Mouse (Mus musculus) kidney, postnatal 36 days (tissue): ENCODE results near the gene Bag5.

Experiments used
- DNase-seq, 2 experiments: peaks; one replicate each; pipeline ENCODE4 v3.0.0; 2021 to 2022; ENCODE audit warnings: mixed read lengths in 2 of 2

Gene Bag5

DNA sequence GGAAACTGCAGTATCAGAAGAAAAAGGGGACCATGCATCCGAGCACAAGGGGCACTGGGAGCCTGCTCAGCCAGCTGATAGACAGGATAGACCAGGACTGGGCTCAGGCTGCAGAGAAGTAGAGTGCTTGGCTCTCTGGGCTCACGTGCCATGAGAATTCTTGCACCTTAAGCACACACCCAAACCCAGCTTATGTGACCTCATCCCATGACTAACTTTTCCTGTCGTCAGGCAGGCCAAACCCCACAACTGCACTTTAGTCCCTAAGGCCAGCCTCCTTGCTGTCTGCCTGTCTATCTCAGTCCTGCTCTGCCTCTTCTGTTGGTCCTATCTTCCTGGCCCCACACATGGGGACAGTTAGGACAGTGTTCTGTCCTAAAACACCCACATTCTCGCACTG, 15.3 kb downstream of the Bag5 start:
- DNase-seq, result no peak

DNA sequence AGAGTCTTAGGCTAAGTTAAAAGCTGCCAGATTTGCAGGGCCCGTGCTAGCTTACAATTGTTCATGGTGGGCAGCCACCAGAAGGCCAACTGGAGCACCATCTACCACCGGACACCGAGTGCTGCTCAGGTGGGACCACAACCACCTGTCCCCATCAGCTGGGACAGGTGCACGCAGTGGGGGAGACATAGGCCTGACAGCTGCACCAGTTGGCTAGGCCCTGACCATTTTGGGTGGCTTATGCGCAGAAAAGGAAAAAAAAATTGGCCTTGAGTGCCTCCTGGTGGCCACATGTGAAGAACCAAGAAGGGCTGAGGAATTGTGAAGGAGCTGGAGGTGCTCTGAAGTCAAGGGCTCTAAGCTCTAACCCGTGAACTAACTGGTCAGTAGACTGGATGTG, 16.8 kb downstream of the Bag5 start:
- peak; percentile 76 to 87 for DNase-seq

DNA sequence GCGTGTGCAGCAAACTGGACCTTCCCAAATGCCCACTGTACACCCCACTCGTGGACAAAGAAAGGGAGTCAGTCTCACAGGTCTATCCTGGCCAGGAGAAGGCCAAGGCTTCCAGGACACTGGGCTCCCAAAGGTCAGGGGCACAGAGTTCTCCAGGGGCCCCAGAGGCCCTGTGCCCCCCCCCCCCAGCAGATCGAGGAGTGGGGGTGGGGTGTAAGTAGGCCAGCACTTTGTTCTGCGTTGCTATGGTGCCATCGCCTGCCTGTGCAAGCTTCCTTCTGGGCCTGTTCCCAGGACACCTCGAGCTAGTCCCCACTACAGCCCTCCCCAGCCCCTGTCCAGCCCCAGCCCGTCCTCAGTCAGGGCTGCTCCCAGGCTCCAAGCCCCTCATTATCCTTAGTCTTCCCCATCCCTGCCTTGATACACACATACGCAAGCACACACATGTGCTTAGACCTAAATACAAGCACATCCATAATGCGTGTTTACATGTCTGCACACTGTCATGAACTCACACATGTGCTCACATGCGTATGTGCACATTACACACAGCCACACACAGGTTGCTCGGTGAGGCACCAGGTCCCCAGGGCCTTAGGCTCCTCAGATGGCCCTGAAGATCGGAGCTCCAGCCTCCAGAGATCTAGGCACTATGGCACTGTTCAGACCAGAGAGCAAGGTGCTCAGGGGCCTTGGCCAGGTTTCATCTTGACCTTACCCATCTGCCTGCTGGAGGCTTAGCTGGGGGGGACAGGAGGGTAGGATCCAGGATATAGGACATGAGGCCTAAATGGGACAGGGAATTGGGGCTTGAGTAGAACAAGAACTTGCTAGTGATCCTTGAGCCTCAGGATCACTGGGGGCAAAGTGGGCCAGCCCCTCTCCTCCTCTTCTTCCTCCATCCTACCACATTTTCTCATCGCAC, 17.9 kb downstream of the Bag5 start:
- DNase-seq, result no peak

DNA sequence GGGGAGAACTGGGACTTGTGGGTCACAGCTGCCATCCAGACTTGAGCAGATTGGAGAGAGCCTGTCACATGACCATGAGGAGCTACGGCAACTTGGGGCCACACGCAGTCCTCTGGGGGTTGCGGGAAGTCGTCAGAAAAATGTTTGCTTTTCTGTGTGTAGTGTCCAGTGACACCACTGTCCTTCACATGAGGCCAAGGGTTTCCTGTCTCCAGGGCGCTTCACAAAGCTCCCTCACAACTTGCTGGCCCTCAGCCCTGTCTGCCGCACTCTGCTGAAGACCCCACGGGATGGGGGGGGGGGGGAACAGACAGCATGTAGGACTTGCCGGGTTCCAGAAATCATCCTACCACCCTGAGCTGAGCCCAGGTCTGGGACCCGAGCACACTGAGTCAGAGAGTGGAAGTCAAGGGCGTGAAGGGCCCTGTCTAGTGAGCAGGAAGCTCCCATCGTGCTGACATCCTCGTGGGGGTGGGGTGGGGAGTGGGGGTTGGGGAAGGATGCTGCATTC, 18.7 kb downstream of the Bag5 start:
- DNase-seq, result no peak

DNA sequence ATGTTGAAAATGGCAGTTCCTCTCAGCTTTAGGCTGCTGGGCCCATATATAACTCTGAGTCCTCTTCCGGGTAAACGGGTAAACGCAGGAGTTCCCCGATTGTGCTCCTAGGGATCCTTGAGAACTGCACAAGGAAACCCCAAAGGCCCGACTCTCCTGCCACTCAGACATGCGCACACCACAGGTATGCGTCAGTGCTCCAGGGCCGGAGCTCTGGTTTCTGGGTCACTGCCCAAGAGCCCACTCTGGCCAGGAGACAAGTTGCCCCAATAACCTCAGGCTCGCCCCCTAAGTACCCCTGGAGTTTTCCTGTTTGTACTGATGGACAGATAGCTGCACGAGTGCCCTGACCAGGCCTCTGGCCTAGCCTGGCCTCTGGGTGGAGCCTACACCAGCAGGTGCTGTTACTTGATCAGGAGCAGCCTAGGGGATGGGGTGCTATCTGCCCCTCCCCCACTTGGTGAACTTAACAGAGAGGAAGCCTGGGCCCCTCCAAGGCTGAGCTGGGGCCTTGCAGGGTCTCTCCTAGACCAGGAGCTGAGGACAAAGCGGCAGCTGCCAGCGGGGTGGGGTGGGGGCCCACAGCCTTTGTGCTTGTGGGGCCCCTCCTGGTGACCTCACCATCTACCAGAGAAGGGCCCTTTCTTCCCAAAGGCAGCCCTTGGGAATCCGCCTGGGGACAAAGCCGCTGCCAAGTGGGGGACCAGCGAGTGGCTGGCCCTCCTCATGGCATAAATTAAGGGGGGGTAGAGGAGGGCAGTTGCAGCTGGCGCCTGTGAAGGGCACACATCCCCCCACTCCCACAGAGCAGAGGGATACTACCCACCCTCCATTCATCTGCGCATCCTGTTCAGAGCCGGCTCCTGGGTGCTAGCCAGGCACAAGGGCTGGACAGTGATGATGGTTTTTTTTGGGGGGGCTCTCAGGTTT, 19.5 kb downstream of the Bag5 start:
- peak in 1 of 2 experiments; percentile 42 for DNase-seq

DNA sequence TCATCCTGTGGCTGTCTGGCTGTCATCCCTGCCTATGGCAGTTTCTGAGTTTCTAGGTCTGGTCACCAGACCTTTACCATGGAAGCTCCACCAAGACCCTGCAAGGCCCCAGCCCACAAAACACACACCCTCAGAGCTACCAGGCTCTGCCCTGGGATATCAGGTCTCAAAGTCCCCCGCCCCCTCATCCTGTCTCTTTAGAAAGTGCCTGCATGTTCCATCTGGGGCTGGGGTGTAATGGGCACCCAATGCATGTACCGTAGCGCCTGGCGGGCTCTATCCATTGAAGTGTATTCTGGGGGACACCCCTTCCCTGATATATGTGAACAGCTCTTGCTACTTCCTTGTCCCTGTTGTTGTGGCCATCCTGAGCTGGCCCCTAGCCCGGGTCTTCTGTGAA, 20.2 kb downstream of the Bag5 start:
- no peak for DNase-seq

DNA sequence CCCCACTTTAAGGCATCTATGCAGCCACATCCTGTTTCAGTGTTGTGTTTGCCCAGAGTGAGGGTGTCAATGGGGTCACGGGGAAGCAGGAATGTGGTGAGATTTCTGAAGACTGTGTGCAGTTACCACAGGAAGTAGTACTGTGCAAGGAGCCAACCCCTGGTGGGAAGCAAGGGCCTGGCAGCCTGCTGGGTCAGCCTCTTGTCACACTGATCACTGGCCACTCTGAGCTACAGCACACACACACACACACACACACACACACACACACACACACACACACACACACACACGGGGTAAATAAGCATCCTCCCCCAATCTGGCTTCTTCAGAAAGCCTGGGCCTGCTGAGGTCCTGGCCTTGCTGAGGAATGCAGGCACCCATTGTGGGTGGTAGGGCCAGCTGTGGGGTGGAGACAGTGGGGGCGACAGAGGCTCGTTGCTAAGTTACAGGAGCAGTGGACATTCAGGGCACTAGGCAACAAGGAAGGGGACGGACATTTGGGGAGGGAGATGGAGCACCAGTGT, 21.6 kb downstream of the Bag5 start:
- peak in 1 of 2 experiments; percentile 37 for DNase-seq

DNA sequence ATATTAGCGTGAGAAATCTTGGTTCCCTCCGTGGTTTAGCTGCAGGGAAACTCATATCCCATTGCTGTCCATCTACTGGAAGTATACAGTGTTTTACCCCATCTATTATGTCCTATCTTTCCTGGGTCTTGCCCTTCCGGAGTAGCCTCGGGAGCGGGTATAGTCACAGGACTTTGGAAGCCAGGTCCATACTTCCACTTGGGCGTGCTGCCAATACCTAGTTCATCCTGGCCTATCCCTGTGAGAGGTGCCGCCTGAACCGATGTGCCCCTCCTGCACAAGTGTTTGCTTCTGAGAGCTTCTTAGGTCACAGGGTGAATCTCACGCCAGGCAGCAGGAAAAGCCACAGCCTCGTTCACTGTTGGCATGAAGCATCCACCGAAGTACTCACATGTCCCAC, 23.6 kb downstream of the Bag5 start:
- peak; percentile 83 to 87 for DNase-seq

DNA sequence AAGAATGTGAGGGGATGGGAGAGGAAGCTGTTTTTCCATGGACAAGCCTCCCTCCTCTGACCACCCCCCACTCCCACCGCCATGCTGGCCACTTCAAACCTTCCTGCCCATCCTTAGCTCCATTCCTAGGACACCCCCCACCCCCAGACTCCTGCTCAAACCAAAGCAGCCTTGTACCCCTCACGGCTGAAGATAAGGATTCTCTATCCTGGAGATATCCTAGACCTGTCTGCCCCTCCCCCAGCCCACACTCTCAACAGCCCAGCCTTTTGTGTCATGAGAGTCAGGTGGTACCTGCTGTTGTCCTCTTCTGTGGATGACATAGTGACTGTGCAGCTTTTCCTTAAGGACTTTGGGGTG, 25.0 kb downstream of the Bag5 start:
- peak in 1 of 2 experiments; percentile 49 for DNase-seq

DNA sequence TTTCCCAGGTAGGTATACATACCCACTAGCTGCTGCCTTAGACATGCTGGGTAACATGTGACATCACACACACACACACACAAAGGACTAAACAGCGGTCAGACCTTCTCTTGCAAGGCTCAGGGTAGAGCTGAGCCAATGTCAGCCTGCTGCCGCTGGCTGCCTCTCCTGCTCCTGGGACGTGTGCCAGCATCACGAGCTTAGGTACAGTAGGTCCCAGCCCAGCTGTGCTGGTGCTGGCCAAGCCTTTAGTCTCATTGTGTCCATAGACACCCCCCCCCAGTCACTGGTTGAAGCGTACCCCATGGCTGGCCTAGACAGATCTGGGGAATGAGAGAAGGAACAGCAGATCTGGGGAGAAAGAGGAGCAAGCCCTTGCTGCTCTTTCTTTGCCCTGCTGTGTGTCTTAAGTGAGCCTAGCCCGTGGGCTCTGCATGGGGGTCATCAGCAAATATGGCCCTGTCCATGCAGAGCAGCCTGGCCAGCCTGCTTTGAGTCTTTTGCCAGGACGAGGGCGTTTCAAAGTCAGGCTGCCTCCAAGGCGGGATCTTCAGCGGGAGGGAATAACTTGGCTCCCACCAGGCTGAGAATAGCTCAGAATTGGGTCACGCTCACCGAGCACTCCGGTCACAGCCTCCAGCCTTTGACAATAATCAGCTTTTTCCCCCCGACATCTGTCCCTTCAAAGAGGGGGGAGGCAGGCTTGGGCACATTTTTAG, 25.5 kb downstream of the Bag5 start:
- DNase-seq, result peak; percentile 95

DNA sequence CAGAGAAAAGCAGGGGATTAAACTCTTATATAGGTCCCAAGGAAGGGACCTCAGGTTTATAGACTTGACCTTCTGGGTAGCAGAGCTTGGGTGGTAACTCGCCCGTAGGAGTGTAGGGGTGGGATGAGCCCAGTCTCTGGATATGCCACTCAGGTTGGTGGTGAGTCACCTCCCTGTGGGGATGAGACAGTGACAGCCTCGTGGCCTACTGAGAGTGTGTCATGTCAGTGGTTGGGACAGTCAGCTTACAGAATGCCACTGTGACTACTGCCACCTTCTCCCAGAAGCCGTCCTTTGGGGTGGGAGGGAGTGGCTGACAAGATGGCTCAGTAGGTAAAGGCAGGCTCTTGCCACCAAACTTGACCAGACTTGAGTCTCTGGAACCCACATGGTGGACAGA, 26.7 kb downstream of the Bag5 start:
- DNase-seq, result no peak

DNA sequence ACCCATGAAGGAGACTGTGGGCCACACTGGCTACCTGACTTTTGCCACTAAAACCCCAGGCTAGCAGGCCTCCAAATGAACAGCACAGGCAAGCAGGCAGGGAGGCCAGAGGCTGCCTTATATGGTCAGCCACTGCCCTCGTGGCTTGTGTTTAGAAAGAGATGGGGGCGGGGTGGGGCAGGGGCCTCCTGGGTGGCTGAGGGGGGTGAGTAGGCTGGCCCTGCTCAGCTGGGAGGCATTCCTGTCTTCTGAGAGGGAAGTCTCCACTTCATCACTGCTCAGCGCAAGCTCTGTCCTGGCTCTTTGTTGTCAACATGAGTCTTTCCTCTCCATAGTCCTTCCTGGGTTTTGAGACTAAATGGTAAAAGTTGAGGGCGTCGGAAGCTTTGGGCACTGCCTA, 30.3 kb downstream of the Bag5 start:
- no peak for DNase-seq

DNA sequence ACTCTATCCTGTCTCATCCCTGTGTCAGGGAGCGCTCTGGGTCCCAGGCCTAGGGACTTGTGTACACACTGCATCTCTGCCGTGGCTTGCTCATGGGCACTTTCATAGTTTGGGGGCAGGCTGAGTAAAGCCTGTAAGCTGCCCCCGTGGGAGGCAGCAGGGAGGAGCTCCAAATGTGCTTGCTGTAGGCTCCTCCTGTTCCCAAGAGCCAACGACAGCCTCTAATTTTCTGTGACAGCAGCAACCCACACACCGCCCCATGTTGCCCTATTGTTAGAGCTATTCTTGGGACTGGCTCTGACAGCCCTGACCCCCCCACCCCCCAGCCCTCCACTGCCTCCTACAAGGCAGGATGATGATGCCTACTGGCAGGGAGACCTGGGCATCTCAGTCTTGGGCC, 31.1 kb downstream of the Bag5 start:
- DNase-seq, result no peak

DNA sequence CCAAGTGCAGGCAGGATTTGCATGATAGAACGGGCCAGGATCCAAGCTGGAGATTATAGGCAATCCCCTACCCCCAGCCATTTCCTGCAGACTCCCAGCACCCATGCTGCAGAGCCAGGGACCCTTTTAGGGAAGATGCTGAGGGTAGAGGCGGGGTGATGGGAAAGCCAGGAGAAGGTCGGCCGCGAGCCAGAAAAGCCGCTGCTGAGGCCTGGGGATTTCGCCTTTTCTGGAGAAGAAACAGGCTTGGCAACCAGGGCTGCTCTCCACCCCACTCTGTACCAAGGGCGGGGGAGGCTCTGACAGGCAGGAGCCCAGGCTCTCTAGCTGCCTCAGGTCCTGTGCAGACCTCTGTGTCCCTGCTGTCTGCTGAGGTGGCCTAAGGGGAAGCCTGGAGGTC, 31.8 kb downstream of the Bag5 start:
- no peak for DNase-seq

DNA sequence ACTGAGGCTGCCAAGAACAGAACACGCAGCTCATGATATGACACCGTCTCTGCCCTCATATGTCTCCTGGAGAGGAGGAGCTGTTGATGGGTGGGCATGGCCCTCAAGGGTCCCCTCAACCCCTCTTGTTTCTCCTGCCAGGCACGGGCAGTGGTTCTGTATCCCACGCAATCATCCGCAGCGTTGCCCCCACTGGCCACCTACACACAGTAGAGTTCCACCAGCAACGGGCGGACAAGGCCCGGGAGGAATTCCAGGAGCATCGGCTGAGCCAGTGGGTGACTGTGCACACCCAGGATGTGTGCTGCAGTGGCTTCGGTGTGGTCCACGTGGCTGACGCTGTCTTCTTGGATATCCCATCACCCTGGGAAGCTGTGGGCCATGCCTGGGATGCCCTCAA, 32.4 kb downstream of the Bag5 start:
- no peak for DNase-seq

DNA sequence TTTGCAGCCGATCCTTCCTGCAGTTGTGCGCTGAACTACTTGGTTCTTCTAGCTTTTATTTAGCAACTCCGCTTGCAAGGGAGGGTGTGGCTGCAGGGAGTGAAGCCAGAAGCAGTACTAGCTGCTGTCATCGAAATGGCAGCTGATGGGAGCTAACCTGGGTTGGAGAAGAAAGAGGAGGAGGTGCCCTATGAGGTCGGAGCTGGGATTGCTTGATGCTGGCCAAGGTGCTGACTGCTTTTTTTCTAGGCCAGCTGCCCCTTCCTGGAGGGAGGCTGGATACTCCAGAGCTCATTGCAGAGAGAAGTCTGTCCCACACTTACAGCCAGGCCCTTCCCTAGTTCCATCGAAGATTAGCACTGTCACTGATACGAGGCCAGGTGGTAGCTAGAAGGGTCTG, 34.1 kb downstream of the Bag5 start:
- no peak for DNase-seq

DNA sequence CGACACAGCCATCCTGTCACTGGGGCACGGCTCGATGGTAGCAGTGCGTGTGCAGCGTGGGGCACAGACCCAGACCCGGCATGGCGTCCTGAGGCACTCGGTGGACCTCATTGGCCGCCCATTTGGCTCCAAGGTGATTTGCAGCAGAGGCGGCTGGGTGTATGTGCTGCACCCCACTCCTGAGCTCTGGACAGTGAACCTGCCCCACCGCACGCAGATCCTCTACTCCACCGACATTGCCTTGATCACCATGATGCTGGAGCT, 34.5 kb downstream of the Bag5 start:
- no peak for DNase-seq

DNA sequence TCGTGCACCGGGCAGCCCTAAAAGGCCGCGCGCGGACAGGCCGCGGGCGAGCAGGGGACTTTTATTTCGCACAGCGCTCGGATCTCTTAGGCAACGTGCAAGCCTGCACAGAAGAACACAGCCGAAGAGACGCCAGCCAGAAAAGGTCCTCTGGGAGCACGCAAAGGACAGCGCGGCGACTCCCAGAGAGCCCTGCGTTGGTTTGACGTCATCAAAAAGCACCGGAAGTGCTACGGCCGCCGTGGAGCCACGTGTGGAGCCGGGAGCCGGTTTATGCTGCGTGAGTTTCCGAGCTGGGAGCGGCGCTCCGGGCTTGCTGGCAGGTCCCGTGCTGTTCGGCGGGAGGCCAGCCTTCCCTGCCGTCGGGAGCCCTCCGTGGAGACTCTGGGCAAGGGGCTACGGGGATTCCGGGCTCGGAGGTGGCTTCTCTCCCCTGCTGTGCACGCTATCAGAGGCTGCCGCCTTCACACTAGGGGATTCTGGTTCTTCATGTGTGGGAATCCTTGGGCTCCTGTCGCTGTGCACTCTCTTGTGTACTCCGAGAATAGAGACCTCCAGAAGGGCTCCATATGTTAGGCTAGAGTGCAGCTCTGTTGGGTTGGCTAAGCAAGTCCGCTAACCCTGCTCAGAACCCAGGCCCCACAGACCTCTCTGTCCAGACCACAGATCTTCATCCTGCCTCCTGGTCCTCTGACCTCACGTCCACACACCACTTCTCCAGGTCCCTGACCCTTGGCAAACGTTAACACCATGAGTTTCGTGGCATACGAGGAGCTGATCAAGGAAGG, 35.0 kb downstream of the Bag5 start, which contains the start of gene Trmt61a:
Trmt61a (plus strand) TSS at position 224 of the 788 bp plus-strand sequence.
- DNase-seq, result peak; percentile 94

DNA sequence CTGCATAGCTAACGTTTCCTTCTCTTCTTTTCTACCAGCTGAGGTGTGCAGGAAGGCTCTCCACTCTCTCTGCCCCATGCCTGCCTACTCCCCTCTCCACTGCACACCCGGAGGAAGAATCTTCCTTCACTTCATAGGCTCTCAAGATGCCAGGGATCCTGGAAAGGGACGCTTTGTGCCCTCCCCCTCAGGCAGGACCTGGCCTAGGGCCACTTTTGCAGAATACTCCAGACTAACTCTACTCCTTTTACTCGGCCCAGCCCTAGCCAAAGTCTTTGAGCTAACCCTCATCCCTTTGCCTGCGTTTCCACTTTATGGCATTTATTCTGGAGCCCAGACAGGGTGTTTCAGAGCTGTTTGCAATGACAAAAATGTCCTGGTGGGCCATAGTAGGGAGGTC, 35.6 kb downstream of the Bag5 start:
- DNase-seq, result peak; percentile 39 to 64

DNA sequence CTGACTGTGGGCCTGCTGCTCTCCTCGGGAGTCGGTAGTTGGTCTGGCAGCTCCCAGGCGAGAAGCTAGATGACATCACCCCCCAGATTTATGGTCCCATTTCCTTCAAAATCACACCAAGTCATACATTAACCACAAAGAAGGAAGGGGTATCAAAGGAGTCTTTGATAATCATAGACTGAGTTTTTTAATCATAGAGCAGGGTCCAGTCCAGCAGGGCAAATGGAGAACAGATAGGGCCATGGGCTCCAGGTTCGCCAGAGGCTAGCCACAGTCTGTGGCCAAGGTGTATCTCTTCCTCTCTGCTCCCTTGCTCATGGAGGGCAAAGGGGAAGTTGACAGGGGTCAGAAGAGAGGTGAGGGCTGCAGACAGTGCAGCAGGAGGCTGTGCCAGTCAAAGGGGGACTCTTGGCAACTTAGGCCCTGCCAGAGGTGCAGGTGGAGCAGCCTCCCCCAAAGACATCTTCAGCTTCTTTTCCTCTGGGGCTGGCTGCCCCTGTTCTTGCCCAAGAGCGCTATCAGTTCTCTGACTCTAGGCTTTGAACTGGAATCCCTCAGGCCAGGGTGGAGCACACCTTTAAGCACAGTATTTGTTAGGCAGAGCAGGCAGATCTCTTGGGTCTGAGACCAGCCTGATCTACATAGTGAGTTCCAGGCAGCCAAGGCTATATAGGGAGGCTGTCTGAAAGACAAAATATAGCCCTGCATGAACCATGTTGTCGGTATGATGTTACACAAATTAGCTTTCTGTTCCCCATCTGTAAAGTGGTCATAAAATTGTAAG, 37.1 kb downstream of the Bag5 start:
- DNase-seq, result no peak

DNA sequence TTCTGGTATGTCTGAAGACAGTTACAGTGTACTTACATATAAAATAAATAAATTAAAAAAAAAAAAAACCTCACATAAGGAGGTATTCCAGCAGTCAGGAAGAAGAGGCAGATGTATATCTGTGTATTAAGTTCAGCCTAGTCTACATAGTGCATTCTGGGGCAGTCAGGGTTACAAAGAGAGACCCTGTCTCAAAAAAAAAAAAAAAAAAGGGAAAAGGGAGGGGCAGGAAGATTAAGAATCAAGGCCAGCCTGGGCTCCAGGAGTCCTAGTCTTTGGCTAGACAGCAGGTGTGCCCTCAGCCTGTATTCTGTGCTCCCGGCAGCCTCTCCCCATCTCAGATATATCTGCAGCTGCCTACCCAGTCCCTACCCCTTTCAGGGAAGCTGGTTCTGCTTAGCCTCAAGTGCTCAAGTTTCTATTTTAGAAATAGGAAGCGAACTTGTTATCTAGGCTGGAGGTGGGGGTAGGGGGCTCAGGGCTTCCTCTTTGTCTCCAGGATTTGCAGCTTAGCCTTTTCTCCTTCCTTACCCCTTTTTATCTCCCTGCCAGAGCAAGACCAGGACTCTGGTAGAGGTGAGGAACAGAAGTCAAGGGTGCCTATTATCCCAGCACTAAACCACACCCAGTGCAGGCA, 38.1 kb downstream of the Bag5 start:
- no peak for DNase-seq
